Mouse (Mus musculus) hindbrain, embryonic 10.5 days (tissue): ENCODE measurements at regions not wholly inside any gene's neighbourhood (a gene's known extent, or its start where the extent isn't known, plus 50 kb on each side); places are given as distances from the start of the nearest gene placed in this dataset.

Experiments used
- DNase-seq: peaks from one replicate; pipeline ENCODE4 v3.0.0-alpha.2; 2017; ENCODE audit warnings: low spot score
- H3K27ac ChIP-seq: fragments of 300-500 bp; sonication (generic); 2 replicates; pipeline ENCODE4 v1.5.1; 2016; ENCODE audit warnings: mild to moderate bottlenecking, moderate library complexity
- H3K27me3 ChIP-seq: fragments of 300-500 bp; sonication (generic); 2 replicates; pipeline ENCODE4 v1.6.1; 2016; ENCODE audit warnings: mild to moderate bottlenecking; ENCODE audit not compliant: poor library complexity, insufficient read depth, severe bottlenecking
- H3K36me3 ChIP-seq: fragments of 300-500 bp; sonication (generic); 2 replicates; pipeline ENCODE4 v1.6.1; 2016; ENCODE audit warnings: mild to moderate bottlenecking, moderate library complexity
- H3K4me1 ChIP-seq: fragments of 300-500 bp; sonication (generic); replicated peaks from 2 replicates; pipeline ENCODE4 v1.6.1; 2016; ENCODE audit warnings: mild to moderate bottlenecking
- H3K4me3 ChIP-seq: fragments of 300-500 bp; sonication (generic); 2 replicates; pipeline ENCODE4 v1.5.1; 2016; ENCODE audit warnings: mild to moderate bottlenecking, moderate library complexity
- H3K9me3 ChIP-seq: fragments of 300-500 bp; sonication (generic); 2 replicates; pipeline ENCODE4 v1.6.1; 2016; ENCODE audit warnings: mild to moderate bottlenecking, moderate library complexity
- WGBS: fragments of 180-500 bp; shearing (Covaris S2); methylation state at CpG from one replicate; pipeline ENCODE4 v1.1.7; 2016; 5-methylcytosine and 5-hydroxymethylcytosine counted together

DNA sequence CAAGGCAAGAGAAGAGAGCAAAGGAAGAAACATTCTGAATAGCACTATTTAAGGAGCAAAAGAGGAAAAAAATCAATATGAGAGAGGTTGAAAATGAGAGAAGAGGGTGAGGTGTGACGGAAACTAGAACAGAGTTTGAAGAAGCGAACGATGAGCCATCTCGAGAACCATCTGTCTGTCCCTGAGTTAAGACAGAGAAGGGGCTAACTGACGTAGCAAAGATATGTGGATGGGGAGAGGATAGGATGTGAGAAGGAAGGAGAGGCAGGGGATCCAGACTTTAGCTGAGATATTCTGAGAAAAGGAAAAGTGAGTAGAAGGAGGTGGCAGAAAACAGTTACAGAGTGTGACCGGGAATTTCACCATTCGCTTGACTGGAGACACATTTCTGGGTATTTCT is 281.1 kb downstream of the Cog6 start:
- no peak overlapping the region for H3K27ac ChIP-seq
- no peak overlapping the region for H3K4me3 ChIP-seq
- 95% methylated on average over 7 of the region's 7 CpGs for WGBS
- no peaks in the 10 kb centered on the region for H3K36me3 ChIP-seq
- no peaks in the 10 kb centered on the region for H3K27me3 ChIP-seq
- no peak for DNase-seq
- peaks cover 12% of the 10 kb centered on the region for H3K4me1 ChIP-seq
- no peaks in the 10 kb centered on the region for H3K9me3 ChIP-seq

DNA sequence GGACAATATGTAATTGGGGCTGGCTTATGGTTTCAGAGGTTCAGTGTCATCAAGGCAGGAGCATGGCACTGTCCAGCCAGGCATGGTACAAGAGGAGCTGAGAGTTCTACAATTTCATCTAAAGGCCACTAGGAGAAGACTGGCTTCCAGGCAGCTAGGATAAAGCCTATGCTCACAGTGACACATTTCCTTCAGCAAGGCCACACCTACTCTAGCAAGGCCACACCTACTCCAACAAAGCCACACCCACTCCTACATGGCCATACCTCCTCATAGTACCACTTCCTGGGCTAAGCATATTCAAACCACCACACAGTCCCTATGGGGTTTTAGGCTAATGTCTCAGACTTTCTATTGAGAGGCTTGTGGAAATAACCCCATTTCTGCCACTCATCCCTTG is 285.1 kb downstream of the Cog6 start:
- DNase-seq = no peak
- Histone ChIP-seq H3K4me3 (no peak overlapping the region), H3K27me3 (no peaks in the 10 kb centered on the region), H3K4me1 (peaks cover 14% of the 10 kb centered on the region), H3K27ac (no peak overlapping the region), H3K36me3 (no peaks in the 10 kb centered on the region), H3K9me3 (no peaks in the 10 kb centered on the region)

DNA sequence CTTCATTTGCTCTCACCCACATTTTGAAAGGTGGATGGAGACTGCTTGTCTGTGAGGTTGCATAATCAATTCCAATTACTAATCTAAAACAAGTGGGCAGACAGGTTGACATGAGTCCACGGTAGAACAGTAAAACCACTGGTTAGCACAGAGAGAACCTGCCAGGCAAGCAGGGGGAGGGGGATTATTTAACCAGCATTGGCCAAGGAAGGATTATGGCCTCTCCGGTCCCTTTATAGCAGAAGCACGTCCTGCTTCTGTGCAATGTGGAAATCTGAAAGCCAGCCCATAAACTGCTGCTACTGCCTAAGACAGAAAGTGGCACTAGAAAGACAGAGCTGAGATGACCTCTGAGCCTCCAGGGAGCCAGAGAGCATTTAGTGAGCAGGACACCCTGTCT is 285.5 kb downstream of the Cog6 start:
- H3K4me3 ChIP-seq = no peak overlapping the region
- DNase-seq = no peak
- WGBS = 96% methylated on average over 3 of the region's 3 CpGs
- H3K27me3 ChIP-seq = no peaks in the 10 kb centered on the region
- H3K4me1 ChIP-seq = peaks cover 14% of the 10 kb centered on the region
- no peaks in the 10 kb centered on the region for H3K36me3 ChIP-seq
- H3K9me3 ChIP-seq = no peaks in the 10 kb centered on the region
- H3K27ac ChIP-seq = no peak overlapping the region

DNA sequence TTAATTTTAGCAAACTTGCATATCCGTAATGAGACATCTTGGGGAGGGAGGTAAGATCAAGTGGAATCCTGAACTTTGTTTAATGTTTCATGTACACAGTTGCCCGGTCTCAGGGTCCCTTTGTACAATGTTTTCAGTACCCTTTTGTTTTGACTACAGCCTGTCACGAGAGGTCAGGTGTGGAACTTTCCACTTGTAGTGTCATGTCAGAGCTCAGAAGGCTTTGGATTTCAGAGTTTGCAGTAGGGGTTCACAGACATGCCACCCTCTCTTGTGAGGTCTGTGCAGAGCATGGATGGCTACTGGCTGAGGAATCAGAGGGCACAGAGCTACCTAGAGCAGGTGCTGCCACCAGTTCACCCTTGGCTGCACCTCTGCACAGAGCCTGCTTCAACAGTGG is 287.3 kb downstream of the Cog6 start:
- no peak overlapping the region for H3K4me3 ChIP-seq
- 85% methylated on average over 3 of the region's 3 CpGs for WGBS
- no peak overlapping the region for H3K27ac ChIP-seq
- no peaks in the 10 kb centered on the region for H3K9me3 ChIP-seq
- H3K36me3 ChIP-seq = no peaks in the 10 kb centered on the region
- peaks cover 14% of the 10 kb centered on the region for H3K4me1 ChIP-seq
- no peak for DNase-seq
- no peaks in the 10 kb centered on the region for H3K27me3 ChIP-seq

DNA sequence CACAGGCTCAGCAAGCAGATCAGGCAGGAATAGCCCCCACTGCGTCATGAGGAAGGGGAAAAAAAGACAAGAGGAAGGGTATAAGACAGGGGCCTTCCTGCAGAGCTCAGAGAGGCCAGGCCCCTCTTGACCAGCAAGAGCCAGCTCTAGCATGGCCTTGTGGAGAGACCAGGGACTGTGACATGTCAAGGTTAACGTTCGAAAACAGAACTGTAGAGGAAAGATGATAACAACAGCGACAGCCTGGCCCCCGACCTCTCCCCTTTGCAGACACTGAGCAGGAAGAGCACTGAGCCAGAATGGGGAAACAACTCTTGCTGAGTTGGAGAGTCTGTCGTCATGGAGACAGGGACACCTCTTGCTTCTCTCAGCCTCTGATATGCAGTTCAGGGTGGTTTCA is 288.2 kb downstream of the Cog6 start:
- WGBS = 71% methylated on average over 6 of the region's 6 CpGs
- H3K27me3 ChIP-seq = no peaks in the 10 kb centered on the region
- H3K9me3 ChIP-seq = no peaks in the 10 kb centered on the region
- H3K4me3 ChIP-seq = no peak overlapping the region
- no peaks in the 10 kb centered on the region for H3K36me3 ChIP-seq
- H3K4me1 ChIP-seq = peaks cover 14% of the 10 kb centered on the region
- no peak for DNase-seq
- no peak overlapping the region for H3K27ac ChIP-seq

DNA sequence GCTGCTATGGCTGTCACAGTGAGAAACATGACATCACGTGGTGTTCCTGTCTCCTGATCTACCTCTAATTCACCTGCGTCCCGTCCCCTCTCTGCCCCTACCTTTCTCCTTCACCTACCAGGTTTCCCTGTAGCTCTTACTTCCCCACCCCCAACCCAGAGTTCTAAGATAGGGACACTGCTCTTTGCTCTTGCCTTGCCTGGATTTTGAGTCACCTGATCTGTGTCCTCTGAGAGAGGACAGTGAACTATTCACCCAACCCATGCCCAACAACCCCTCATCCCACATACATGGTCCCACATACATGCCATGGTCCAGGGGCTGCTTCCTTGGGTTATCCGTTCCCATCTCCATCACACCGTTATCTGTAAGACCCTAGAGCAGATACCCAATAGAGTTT is 288.6 kb downstream of the Cog6 start:
- Histone ChIP-seq H3K27me3 (no peaks in the 10 kb centered on the region), H3K4me1 (peaks cover 14% of the 10 kb centered on the region), H3K27ac (no peak overlapping the region), H3K9me3 (no peaks in the 10 kb centered on the region), H3K36me3 (no peaks in the 10 kb centered on the region), H3K4me3 (no peak overlapping the region)
- no peak for DNase-seq
- WGBS = 93% methylated on average over 5 of the region's 5 CpGs

DNA sequence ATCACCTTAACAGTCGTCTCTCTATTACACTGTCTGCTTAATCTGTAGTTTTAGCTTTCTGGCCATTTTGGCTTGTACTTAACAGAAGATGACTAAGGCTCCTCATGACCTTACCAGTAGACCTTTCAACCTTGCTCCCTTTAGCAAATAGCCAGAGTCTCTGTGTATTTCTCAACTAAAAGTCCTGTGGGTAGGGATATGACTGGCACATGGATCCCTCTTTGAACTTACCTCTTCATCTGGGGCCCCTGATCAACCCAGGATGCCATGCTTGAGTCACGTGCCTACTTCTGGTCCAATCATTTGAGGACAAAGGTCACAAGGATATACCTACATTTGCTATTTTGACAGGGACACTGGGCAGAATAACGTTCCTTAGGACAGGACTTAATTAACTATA is 292.7 kb downstream of the Cog6 start:
- Histone ChIP-seq H3K4me3 (no peak overlapping the region), H3K36me3 (no peaks in the 10 kb centered on the region), H3K4me1 (peaks cover 7% of the 10 kb centered on the region; the same call in 1 of the 2 replicates), H3K9me3 (no peaks in the 10 kb centered on the region), H3K27me3 (no peaks in the 10 kb centered on the region), H3K27ac (no peak overlapping the region)
- 94% methylated on average over 3 of the region's 3 CpGs for WGBS
- no peak for DNase-seq

DNA sequence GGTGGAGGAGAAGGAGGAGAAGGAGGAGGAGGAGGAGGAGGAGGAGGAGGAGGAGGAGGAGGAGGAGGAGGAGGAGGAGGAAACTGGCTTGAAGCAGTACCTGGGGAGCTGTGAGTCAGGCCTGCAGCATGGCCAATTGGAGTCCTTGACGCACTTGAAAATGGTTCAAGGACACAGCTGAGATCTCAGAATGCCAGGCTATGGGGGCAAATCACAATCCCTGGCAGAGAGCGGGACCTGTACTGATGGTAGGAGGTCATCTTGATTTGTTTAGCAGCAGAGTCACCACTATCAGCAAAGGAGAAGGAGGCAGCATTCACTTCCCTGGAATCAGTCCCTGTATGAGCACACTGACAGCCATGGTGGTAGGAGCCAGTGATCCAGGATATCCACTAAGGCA is 294.1 kb downstream of the Cog6 start:
- WGBS = 93% methylated on average over 2 of the region's 2 CpGs
- peaks cover 2% of the 10 kb centered on the region; the same call in 1 of the 2 replicates for H3K27me3 ChIP-seq
- no peak for DNase-seq
- H3K27ac ChIP-seq = no peak overlapping the region
- H3K36me3 ChIP-seq = no peaks in the 10 kb centered on the region
- H3K4me3 ChIP-seq = no peak overlapping the region
- no peaks in the 10 kb centered on the region for H3K9me3 ChIP-seq
- peaks cover 3% of the 10 kb centered on the region; the same call in 1 of the 2 replicates for H3K4me1 ChIP-seq

DNA sequence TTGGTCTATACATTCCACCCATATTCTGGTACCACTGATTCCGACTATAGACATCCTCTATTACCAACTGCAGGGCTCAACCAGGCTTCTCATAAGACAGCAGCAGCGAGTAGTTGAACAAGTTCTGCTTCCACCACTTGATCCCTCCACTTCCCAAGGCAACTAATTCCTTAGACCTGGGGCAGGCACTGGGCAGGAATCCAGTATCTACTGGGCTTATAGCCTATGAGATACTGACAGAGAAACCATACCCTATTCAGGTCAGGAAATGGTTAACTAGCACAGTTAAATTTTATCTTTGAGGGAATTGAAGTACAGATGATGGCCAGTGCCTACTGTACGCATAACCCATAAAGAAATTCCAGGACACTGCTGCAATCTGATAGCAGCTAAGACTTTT is 297.9 kb downstream of the Cog6 start:
- Histone ChIP-seq H3K36me3 (no peaks in the 10 kb centered on the region), H3K27me3 (peaks cover 4% of the 10 kb centered on the region; the same call in 1 of the 2 replicates), H3K4me3 (no peak overlapping the region), H3K27ac (no peak overlapping the region), H3K9me3 (no peaks in the 10 kb centered on the region), H3K4me1 (peaks cover 3% of the 10 kb centered on the region; the same call in 1 of the 2 replicates)
- DNase-seq = no peak
- 81% methylated on average over 3 of the region's 3 CpGs for WGBS

DNA sequence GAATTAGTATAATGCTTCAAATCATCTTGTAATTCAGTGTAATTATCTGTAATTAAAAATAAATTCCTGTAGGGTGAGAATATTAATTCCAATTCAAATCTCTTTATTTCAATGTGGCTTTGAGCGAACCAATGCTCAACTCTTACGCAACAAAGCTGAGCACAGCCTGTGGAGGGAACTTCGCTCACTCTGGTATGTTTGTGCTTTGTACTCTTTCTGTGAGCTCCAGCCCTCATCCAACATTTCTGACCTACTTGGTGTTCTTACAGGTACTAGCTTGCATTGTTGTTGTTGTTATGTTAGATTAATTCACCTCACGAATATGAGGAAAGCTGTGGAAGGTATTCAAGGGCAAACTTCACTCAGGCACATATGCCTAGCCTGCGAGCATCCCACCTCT is 299.7 kb downstream of the Cog6 start:
- 89% methylated on average over 5 of the region's 5 CpGs for WGBS
- H3K27ac ChIP-seq = no peak overlapping the region
- no peaks in the 10 kb centered on the region for H3K36me3 ChIP-seq
- no peak for DNase-seq
- peaks cover 3% of the 10 kb centered on the region; the same call in 1 of the 2 replicates for H3K4me1 ChIP-seq
- H3K27me3 ChIP-seq = peaks cover 8% of the 10 kb centered on the region; the same call in 1 of the 2 replicates
- H3K9me3 ChIP-seq = no peaks in the 10 kb centered on the region
- no peak overlapping the region for H3K4me3 ChIP-seq

DNA sequence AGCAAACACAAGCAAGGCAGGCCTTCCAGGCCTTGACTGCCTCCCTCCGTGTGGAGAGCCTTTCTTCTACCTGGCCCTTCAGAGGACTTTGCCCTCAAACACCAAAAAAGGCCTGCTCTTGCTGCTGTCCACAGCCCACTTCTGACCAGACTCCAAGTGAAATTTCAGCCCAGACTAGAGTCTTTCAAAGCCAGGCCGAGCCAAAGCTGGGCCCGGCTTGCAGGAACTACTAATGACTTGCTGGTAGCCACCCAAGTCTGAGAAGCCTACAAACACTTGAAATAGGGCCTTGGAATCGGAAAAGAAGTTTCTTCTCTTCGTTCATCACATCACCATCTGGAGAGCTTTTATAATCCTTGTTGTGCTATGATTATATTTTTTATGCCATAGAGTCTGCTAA is 304.9 kb downstream of the Cog6 start:
- DNase-seq = no peak
- Histone ChIP-seq H3K4me3 (no peak overlapping the region), H3K27me3 (0 out of 2 replicates have a peak, but pooled peaks cover 4% of the 10 kb centered on the region), H3K9me3 (no peaks in the 10 kb centered on the region), H3K36me3 (no peaks in the 10 kb centered on the region), H3K27ac (no peak overlapping the region), H3K4me1 (peaks cover 11% of the 10 kb centered on the region; the same call in 1 of the 2 replicates)
- WGBS = 88% methylated on average over 5 of the region's 5 CpGs

DNA sequence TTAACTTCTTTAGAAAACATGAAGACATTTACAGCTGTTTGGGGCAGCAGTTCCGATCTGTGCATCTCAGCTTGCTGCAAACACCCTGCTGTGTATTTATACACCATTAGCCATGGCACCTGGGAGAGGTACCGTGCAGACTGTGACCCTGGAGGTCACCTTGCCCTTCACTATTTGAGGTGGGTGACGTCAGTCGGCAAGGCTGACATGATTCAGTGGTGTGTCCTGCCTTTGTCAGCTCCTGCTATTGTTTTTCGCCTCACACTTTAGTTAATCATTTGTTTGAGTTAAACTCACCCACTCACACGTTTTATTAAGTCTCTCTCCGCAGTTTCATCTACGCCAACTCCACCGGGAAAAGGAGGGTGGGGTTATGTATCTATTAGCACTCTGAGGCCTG is 305.9 kb downstream of the Cog6 start:
- 62% methylated on average over 9 of the region's 9 CpGs for WGBS
- DNase-seq = no peak
- no peaks in the 10 kb centered on the region for H3K36me3 ChIP-seq
- 0 out of 2 replicates have a peak, but pooled peaks cover 4% of the 10 kb centered on the region for H3K27me3 ChIP-seq
- no peak overlapping the region for H3K27ac ChIP-seq
- peaks cover 11% of the 10 kb centered on the region; the same call in 1 of the 2 replicates for H3K4me1 ChIP-seq
- H3K4me3 ChIP-seq = no peak overlapping the region
- H3K9me3 ChIP-seq = no peaks in the 10 kb centered on the region

DNA sequence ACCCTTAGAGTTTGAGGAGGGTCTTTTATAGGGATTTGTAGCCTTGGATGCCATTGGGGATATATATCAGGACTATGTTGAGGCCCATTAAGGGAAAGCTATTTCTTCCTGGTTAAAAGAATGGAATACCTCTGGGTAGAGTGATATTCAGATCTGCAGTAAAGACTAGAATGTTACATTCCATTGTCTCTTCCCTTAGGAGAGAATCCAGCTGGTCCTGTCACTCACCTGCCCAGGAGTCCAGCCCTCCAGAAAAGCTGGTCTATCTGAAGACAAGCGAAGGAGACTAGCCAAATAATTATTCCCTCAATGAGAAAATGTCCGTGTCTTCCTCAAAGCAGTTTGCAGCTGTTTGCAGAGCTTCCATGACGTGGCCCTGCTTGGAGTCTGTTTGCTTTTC is 308.3 kb downstream of the Cog6 start:
- no peak for DNase-seq
- no peak overlapping the region for H3K27ac ChIP-seq
- peaks cover 11% of the 10 kb centered on the region; the same call in 1 of the 2 replicates for H3K4me1 ChIP-seq
- H3K4me3 ChIP-seq = no peak overlapping the region
- H3K9me3 ChIP-seq = no peaks in the 10 kb centered on the region
- 70% methylated on average over 3 of the region's 3 CpGs for WGBS
- no peaks in the 10 kb centered on the region for H3K36me3 ChIP-seq
- peaks cover 4% of the 10 kb centered on the region; the same call in 1 of the 2 replicates for H3K27me3 ChIP-seq

DNA sequence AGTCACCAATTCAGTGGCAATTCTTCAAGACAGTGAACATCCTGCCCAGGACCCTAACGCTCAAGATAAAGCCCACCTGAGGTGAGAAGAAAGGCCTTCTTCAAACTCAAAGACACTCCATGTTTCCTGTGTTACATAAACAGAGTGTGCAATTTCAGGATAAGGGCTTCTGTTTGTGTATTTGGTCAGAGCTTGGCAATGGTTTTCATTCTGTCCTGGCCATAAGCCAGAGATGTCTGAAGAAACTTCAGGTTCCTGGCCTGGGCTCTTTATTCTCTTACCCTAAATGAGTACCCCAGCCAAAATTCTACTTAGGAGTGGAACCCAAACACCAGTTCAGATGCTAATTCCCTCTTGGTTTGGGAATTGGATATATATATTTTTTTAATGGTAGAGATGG is 308.7 kb downstream of the Cog6 start:
- Histone ChIP-seq H3K9me3 (no peaks in the 10 kb centered on the region), H3K27me3 (peaks cover under 1% of the 10 kb centered on the region; the same call in 1 of the 2 replicates), H3K36me3 (no peaks in the 10 kb centered on the region), H3K4me1 (peaks cover 11% of the 10 kb centered on the region; the same call in 1 of the 2 replicates), H3K27ac (no peak overlapping the region), H3K4me3 (no peak overlapping the region)
- WGBS = 47% methylated on average over 1 of the region's 1 CpGs
- DNase-seq = no peak
